Mouse (Mus musculus) forebrain, embryonic 16.5 days (tissue): ENCODE measurements around the gene Myo1g. TPM values are rescaled to one million over a fixed set of nuclear protein-coding genes. Genes with fewer than 3 reads are reported as not detected.

Experiments used
- ATAC-seq: fragments of 200-750 bp; cut with Nextera tagmentation; 2 replicates; pipeline ENCODE4 v1.8.0; 2017; ENCODE audit warnings: mild to moderate bottlenecking, moderate library complexity
- H3K27ac ChIP-seq: fragments of 300-500 bp; sonication (generic); 2 replicates; pipeline ENCODE4 v1.5.1; 2014; ENCODE audit warnings: low read length, control low read depth
- H3K27me3 ChIP-seq: fragments of 300-500 bp; sonication (generic); replicated peaks from 2 replicates; pipeline ENCODE4 v1.6.1; 2014; ENCODE audit warnings: low read length; ENCODE audit not compliant: control insufficient read depth, insufficient read depth
- H3K36me3 ChIP-seq: fragments of 300-500 bp; sonication (generic); 2 replicates; pipeline ENCODE4 v1.6.1; 2014; ENCODE audit not compliant: control insufficient read depth, insufficient read depth
- H3K4me1 ChIP-seq: fragments of 300-500 bp; sonication (generic); replicated peaks from 2 replicates; pipeline ENCODE4 v1.6.1; 2014; ENCODE audit warnings: low read length; ENCODE audit not compliant: control insufficient read depth, insufficient read depth
- H3K4me2 ChIP-seq: fragments of 300-500 bp; sonication (generic); 2 replicates; pipeline ENCODE4 v1.6.1; 2014; ENCODE audit warnings: mild to moderate bottlenecking, low read length, control low read depth
- H3K4me3 ChIP-seq: fragments of 300-500 bp; sonication (generic); replicated peaks from 2 replicates; pipeline ENCODE4 v1.5.1; 2014; ENCODE audit warnings: mild to moderate bottlenecking, low read length, control low read depth
- H3K9ac ChIP-seq: fragments of 300-500 bp; sonication (generic); replicated peaks from 2 replicates; pipeline ENCODE4 v1.6.1; 2014; ENCODE audit warnings: low read depth, low read length, control low read depth
- H3K9me3 ChIP-seq: fragments of 300-500 bp; sonication (generic); 2 replicates; pipeline ENCODE4 v1.6.1; 2016; ENCODE audit warnings: low read length; ENCODE audit not compliant: control insufficient read depth
- WGBS: fragments of 180-500 bp; shearing (Covaris S2); extraction: QIAGEN DNeasy Blood & Tissue Kit; methylation state at CpG from one replicate; pipeline ENCODE4 v1.1.7; 2014; 5-methylcytosine and 5-hydroxymethylcytosine counted together
- polyA plus RNA-seq: library from polyadenylated mRNA; unstranded; fragments of >200 nt; fragmentation: Nextera tagmentation; extraction: Ambion mirVana; gene quantifications from 2 replicates; pipeline ENCODE4 v1.2.1, GENCODE M21; 2015

Myo1g gene
- polyA plus RNA-seq, result 0.20 and 0.60 TPM in 2 replicates

GRCm38 (mm10) chr11:6520507-6521173 is at the start of gene Myo1g:
Gene Myo1g, minus strand, starts transcription at chr11:6520965.
- Histone ChIP-seq H3K4me1 (no peaks in the 10 kb centered on the region), H3K9me3 (no peaks in the 10 kb centered on the region), H3K36me3 (peaks cover 9% of the 10 kb centered on the region), H3K4me2 (no peak within 1 kb of the TSS), H3K4me3 (no peak within 1 kb of the TSS), H3K27me3 (no peaks in the 10 kb centered on the region), H3K27ac (no peak within 1 kb of the TSS), H3K9ac (no peak within 1 kb of the TSS)
- WGBS, result 77% methylated on average over 7 of the region's 7 CpGs
- no peak for ATAC-seq

GRCm38 (mm10) chr11:6569410-6569777 is 48.6 kb upstream of the Myo1g start:
- peak; percentile 6 for ATAC-seq

GRCm38 (mm10) chr11:6568584-6569409 is 48.0 kb upstream of the Myo1g start:
- H3K36me3 ChIP-seq, result no peaks in the 10 kb centered on the region
- no peaks in the 10 kb centered on the region for H3K9me3 ChIP-seq
- peak overlapping the region; percentile 16 for H3K27ac ChIP-seq
- 0 out of 2 replicates have a peak overlapping the region, but pooled peaks have one; percentile 15 for H3K9ac ChIP-seq
- peak; percentile 65 for ATAC-seq
- H3K27me3 ChIP-seq, result no peaks in the 10 kb centered on the region
- no peak overlapping the region for H3K4me3 ChIP-seq
- no peak overlapping the region; the same call in 1 of the 2 replicates for H3K4me2 ChIP-seq
- WGBS, result 42% methylated on average over 11 of the region's 11 CpGs
- peaks cover 14% of the 10 kb centered on the region for H3K4me1 ChIP-seq

More at GRCm38 (mm10) chr11:6569410-6569777, 48.6 kb upstream of the Myo1g start:
- no peaks in the 10 kb centered on the region for H3K36me3 ChIP-seq
- H3K4me3 ChIP-seq, result no peak overlapping the region
- no peak overlapping the region for H3K9ac ChIP-seq
- H3K9me3 ChIP-seq, result no peaks in the 10 kb centered on the region
- 41% methylated on average over 3 of the region's 3 CpGs for WGBS
- no peak overlapping the region for H3K4me2 ChIP-seq
- H3K27ac ChIP-seq, result peak overlapping the region; percentile 16
- H3K4me1 ChIP-seq, result peaks cover 14% of the 10 kb centered on the region
- H3K27me3 ChIP-seq, result no peaks in the 10 kb centered on the region

DNA sequence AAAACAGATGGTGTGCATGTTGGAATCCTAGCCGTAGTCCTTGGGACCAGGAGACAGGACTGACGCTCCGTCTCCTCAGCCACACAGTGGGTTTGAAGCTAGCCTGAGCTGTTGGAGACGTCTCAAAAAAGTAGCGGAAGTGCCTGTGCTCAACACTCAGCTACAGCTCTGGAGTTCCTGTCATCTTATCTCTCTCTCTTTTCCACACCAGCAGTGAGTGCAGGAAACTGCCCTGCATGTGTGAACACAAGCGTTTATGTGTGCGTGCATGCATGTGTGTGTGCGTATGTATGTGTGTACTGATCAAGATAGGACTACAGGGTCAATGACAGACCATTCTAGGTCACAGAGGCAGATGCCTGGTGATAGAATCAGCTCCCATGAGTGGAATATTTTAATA is 47.2 kb upstream of the Myo1g start:
- ATAC-seq, result 0 out of 2 replicates have a peak, but pooled peaks have one; percentile 1
- Histone ChIP-seq H3K4me1 (peaks cover 14% of the 10 kb centered on the region), H3K27me3 (no peaks in the 10 kb centered on the region), H3K4me2 (no peak overlapping the region), H3K4me3 (no peak overlapping the region), H3K27ac (peak overlapping the region; percentile 16; the same call in 1 of the 2 replicates), H3K36me3 (no peaks in the 10 kb centered on the region), H3K9me3 (no peaks in the 10 kb centered on the region), H3K9ac (no peak overlapping the region)
- 82% methylated on average over 8 of the region's 8 CpGs for WGBS

- Histone ChIP-seq H3K4me2 (no peak overlapping the region), H3K27me3 (no peaks in the 10 kb centered on the region), H3K27ac (no peak overlapping the region), H3K9me3 (no peaks in the 10 kb centered on the region), H3K4me1 (peaks cover 14% of the 10 kb centered on the region), H3K36me3 (no peaks in the 10 kb centered on the region), H3K9ac (no peak overlapping the region), H3K4me3 (no peak overlapping the region)
- no peak for ATAC-seq
- WGBS, result 93% methylated on average over 4 of the region's 4 CpGs
Measured at GRCm38 (mm10) chr11:6566496-6566895, 45.7 kb upstream of the Myo1g start.

DNA sequence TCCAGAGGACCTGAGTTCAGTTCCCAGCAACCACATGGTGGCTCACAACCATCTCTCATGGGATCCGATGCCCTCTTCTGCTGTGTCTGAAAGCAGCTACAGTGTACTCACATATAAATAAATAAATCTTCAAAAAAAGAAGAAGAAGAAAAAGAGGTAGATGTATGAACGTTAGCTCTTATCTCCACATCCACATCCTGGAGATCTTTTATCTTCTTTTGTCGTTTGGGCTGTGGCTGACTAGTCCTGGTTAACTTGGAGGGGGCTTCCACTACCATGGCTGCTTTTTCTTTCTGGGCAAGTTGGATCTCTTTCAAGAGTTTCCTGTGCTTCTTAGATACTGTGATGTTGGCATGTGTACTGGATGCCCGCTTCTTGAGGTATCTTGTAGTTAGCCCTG is 42.4 kb upstream of the Myo1g start:
- Histone ChIP-seq H3K4me1 (peaks cover 1% of the 10 kb centered on the region), H3K9me3 (no peaks in the 10 kb centered on the region), H3K36me3 (no peaks in the 10 kb centered on the region), H3K4me3 (no peak overlapping the region), H3K27me3 (no peaks in the 10 kb centered on the region), H3K27ac (no peak overlapping the region), H3K4me2 (no peak overlapping the region), H3K9ac (no peak overlapping the region)
- 96% methylated on average over 4 of the region's 4 CpGs for WGBS
- ATAC-seq, result no peak

DNA sequence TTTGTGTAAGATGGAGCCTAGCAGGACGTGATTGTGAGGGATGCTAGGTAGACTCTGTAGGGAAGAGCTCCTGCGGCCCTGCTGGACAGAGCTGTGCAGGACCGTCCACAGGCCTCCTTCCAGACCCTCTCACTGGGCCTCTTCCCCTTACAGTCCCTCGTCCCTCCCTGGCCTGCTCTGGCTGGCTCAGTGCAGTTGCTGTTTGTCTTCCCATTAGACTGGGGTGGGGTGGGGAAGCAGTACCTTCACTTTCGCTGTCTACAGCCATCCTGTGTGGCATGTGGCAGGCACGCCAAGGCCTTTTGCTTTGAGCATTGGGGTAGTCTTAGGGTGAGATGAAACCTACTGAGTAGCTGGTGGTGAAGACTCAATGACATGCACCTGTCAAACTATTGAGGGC is 41.6 kb upstream of the Myo1g start:
- Histone ChIP-seq H3K9ac (no peak overlapping the region), H3K27ac (no peak overlapping the region), H3K4me3 (no peak overlapping the region), H3K4me1 (no peaks in the 10 kb centered on the region), H3K36me3 (no peaks in the 10 kb centered on the region), H3K27me3 (no peaks in the 10 kb centered on the region), H3K4me2 (no peak overlapping the region), H3K9me3 (no peaks in the 10 kb centered on the region)
- WGBS, result 91% methylated on average over 6 of the region's 6 CpGs
- ATAC-seq, result no peak

DNA sequence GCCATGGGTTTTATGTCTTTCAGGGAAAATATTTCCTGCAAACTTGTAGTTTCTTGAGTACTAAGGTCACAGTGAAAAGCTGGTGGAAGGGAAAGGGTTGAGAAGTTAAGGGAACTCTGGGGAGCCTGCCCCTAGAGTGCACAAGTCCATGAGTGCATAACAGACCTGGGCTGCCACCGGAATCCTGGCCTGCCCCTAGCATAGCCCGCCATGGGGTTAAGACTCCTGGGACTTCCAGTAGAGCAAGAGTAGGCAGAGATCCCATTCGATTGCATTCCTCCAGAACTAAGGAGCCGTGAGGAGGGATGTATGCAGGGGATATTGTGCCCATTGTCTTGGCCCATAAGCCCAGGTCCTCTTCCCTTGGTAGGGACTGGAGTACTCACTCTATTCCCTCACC is 40.7 kb upstream of the Myo1g start:
- H3K9ac ChIP-seq, result no peak overlapping the region
- no peaks in the 10 kb centered on the region for H3K4me1 ChIP-seq
- no peak overlapping the region for H3K27ac ChIP-seq
- no peaks in the 10 kb centered on the region for H3K36me3 ChIP-seq
- H3K27me3 ChIP-seq, result no peaks in the 10 kb centered on the region
- H3K9me3 ChIP-seq, result no peaks in the 10 kb centered on the region
- H3K4me3 ChIP-seq, result no peak overlapping the region
- H3K4me2 ChIP-seq, result no peak overlapping the region
- 92% methylated on average over 4 of the region's 4 CpGs for WGBS
- ATAC-seq, result no peak

DNA sequence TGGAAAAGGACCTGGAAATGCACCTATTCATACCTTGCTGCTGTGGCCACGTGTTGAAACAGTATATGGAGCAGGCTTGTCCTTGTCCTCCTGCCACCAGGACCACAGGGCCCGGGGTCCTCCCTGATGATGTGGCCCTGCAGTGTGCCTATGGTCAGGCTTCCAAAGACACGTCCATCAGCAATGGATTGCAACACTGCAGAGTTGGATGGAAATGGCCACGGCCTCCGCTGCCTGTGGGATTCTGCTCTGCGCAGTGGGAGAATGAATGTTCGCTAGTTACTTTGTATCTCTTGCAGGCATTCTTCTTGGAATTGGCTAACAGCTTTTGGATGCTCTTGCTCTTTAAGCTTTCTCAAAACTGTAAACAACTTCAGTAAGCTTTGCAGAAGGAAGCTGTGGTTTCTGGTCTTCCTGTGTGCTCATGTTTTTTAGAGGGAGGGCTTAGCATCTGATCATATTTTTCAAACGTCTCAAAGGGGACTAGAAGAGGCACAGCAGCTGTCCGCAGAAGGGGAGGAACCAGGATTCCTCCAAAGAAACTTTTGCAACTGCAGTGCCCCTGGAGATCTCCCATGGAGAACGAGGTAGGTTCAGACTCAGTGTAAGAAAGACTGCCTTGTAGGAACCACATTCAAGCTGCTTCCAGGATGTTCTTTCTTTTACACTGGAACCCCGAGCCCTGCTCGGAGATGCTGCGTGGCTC is 40.0 kb upstream of the Myo1g start:
- no peak for ATAC-seq
- H3K4me1 ChIP-seq, result no peaks in the 10 kb centered on the region
- H3K27me3 ChIP-seq, result no peaks in the 10 kb centered on the region
- H3K9ac ChIP-seq, result no peak overlapping the region
- no peak overlapping the region for H3K4me3 ChIP-seq
- WGBS, result 90% methylated on average over 13 of the region's 13 CpGs
- H3K36me3 ChIP-seq, result no peaks in the 10 kb centered on the region
- H3K4me2 ChIP-seq, result no peak overlapping the region
- H3K9me3 ChIP-seq, result no peaks in the 10 kb centered on the region
- H3K27ac ChIP-seq, result no peak overlapping the region
